Mouse (Mus musculus) 3134 (cell line): ENCODE results near the gene Slc18b1.
A peak's percentile ranks its signal among the peaks of the same experiment; 100 is the strongest.

Experiments
- DNase-seq: peaks from one replicate; pipeline ENCODE4 v3.0.0-alpha.2; 2011; ENCODE audit warnings: low spot score; ENCODE audit not compliant: insufficient read length; ENCODE audit errors: extremely low read depth

Gene Slc18b1

DNA sequence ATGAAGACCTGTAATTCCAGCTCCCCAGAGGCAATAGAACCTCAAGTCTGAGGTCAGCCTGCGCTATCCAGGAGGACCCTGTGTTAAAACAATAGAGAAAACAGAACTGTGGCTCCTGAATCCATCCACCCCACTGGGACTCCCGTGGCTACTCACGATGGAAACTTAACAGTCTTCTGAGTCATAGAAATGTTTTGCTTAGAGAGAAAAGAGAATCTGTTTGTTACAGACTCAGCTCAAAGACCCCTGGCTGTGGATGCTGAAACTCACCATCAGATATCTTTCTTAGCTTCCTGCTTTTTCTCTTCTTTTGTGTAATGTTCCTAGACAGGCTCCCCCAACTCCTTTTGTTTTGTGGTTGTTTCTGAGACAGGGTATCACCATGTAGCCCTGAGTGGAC is 7.9 kb downstream of the Slc18b1 start:
- DNase-seq = no peak

DNA sequence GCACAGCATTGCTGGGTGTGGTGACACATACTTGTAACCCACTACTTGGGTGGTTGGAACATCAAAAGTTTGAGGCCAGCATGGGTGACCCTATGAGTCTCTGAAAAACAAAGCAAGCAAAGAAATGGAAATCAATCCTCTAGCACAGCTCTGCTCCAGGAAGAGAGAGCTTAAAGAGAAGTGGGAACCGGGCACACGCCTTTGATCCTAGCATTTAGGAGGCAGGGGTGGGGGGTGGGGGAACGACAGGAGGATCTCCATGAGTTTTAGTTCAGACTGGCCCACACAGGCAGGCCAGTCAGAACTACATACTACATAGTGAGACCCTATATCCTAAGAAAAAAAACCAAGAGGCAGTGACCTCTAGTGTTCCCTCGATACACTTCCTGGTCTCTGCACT is 9.4 kb downstream of the Slc18b1 start:
- no peak for DNase-seq

DNA sequence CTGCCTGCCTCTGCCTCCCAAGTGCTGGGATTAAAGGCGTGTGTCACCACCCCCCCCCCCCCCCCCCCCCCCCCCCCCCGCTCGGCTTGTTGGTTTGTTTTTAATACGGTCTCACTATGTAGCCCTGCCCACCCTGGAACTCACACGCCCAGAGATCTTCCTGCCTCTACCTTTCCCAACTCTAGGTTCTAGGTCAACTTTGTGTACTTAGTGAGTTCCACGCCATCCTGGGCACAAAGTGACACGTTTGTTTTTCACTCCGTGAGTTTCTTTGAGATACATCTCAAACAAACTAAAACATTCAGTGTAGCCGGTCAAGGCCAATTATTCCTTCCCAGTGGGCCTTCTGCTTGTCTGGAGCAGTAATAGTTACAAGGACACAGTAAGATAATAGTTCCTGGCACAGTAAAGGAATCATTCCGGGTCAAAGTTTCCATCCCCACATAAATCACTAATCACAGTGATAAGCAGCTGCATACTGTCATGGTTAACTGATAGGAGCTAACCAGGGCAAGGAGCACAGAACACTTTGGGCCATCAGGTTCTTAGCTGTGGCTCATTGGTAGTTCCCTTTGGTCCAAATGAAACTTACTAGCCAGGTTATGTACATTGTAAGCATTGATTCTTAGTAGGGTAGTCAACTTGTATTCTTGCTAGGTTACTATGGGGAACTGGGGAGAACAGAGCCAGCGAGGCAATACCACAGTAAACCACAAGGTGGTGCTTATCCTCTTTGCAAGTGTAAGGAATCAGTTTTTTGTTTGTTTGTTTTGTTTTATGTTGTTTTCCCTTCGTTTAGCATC is 15.1 kb downstream of the Slc18b1 start:
- no peak for DNase-seq

DNA sequence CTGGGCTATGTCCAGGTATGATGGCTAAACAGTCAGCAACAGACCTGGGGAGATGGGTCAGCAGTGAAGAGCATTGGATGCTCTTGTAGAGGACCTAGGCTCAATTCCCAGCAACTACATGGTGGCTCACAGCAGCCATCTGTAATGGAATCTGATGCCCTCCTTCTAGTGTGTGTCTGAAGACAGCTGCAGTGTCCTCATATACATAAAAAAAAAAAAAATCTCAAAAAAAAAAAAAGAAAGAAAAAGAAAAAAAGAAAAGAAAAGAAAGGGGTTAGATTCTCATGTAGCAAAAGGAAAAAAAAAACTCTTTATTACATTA is 15.6 kb downstream of the Slc18b1 start:
- no peak for DNase-seq

DNA sequence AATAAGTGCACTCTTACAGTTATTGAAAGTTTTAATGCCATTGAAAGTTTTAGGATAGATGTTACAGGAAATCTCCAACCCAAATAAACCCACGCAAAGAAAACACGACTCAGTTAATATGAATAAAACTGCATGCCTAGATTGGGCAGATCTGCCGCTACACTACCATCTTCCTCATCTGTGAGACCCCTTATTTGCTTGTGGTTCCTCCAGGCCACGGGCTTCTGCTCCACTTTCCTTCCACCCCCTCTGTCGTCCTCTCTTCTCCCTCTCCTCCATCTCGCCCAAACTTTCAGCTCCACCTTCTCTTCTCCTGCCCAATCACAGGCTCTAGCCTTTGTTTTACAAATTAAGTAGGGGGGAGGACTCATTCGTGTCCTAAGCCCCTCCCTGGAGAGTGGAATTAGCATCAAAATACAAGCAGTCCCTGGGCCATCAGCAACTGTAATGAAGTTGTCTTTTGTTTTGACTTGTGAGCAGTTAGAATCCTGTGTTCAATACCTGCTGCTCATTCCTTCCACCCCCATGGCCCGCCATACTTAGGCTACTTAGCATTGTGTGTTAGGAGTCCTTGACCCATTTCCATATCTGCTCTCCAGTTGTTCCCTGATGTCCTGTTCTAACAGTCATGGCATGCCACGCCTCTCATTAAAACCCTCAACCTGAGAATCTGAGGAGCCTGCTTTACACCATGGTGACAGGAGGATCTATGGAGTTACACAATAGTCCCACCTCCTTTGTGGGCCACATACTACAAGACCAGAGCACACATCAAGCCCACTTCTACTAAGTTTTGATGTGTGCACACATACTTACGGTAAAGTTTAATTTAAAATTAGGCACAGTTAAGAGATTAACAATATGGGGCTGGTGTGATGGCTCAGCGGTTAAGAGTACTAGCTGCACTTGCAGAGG is 16.3 kb downstream of the Slc18b1 start:
- no peak for DNase-seq

DNA sequence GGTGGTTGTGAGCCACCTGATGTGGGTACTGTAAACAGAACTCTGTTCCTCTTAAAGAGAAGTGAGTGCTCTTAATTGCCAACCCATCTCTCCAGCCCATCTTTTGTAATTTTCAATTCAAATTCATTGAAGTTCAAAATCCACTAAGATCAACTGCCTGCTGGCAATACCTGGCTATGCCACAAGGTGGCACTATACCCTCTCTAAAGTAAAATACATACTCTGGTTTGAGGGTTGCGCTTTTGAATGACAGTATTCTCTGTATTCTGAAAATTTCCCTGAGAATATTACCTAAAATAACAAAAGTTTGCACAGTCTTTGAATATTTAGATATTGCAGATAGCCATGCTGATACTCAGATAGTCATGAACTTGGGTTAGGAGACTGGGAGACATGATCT is 18.4 kb downstream of the Slc18b1 start:
- peak; percentile 5 for DNase-seq

DNA sequence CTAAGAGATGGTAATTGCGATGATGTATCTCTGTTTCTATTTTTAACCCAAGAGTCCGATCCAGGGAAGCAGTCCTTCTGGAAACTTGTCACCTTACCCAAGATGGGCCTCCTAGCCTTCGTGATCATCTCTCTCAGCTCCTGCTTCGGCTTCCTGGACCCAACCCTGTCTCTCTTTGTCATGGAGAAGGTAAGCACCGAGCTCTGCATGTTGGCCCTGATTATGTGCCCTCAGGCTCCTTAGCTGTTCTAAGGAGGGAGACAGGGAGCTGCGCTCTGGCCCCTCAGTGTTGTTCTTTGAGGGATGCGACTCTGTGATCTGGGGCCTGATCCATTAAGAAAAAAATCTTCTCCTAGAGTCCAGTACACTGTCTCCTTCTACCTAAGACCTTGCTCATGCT is 19.5 kb downstream of the Slc18b1 start:
- DNase-seq = no peak

DNA sequence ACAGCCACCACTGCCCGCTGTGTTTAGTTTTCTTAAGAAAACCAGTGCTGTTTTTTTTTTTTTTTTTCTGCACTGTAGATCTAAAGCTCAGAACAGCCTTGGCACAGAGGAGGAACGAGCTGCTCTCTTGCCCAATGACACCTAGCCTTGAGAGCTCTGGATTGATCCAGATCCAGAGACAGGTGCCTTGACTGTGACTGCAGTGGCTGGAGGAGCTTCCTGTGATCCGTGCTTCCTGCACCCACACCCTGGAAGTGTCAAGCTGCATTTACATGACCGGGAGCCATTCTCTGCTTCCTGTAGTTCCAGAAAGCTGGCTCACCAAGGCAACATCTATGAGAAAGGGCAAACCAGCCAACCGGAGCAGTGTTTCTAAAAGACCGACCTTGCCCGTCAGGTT is 29.7 kb downstream of the Slc18b1 start:
- no peak for DNase-seq

DNA sequence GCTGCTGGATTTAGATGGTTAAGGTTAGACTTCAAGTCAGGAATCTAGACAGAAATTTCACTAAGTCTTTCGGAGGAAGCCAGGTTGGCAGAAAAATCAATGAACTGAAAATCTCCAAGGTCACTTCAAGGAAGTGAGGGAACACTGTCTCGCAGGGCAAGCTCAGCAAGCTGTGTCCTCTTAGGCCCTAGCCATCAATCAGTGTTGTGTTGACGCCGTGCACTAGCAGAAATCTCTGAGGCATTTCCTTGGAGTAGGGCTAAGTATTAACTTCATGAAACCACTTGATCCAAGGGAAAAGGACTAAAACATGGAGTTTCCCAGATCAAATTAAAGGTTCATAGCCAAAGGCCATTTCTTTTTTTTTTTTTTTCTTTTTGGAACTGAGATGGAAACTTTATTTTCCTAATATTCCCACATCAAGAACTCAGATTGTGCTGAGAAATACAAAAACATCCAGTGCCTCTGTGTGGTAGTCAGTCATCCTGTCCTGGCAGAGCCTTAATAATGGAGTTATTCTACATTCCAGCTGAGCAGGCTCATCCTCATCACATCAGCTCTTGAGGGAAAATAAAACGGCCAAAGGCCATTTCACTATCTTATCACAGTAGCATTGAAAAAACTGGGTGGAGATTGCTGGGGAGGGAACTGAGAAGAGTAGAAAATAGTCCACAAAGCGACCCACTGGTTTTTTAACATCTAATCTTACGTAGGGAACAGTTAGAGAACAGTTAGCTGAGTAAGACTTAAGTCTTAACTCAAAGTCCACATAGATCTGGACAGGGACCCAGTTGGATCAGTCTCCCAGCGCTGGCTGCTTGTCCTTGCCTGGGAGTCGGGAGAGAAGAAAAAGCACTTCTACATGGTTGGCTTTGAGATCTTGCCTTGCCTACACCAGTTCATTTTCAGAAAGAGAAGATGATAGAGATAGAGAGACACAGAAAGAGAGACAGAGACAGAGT is 39.5 kb downstream of the Slc18b1 start:
- no peak for DNase-seq

DNA sequence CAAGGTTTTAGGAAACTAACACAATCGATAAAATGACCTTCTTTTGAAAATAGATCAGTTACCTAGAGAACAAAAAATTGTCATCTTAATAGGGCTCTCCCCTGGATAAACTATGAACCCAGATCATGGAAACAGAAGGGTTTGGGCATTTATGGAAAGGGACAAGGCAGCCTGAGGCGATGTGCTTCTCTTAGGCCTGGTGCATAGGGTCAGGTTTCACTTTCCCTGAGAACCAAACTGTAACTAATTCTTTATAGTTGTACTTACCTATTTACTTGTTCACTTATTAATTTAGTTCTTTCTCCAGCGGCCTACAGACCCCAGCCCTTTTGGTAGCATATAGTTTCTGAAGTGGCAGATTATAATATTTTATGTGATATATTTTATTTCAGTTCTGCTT is 40.3 kb downstream of the Slc18b1 start:
- no peak for DNase-seq

DNA sequence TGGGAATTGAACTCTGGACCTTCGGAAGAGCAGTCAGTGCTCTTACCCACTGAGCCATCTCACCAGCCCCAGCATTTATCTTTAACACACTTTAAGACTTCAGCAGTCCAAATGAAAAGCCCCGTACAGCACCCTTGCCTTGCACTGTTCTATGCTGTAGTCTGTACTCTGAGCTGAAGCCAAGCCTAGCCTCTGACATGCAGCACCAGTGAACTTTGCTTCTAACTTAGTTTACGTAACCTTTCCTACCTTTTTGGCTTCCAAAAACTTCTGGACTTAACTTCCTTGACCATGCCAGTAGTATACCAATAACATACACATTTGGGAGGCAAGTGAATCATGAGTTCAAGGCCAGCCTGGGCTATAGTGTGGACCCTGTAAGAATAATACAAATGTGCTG is 42.1 kb downstream of the Slc18b1 start:
- DNase-seq = no peak

DNA sequence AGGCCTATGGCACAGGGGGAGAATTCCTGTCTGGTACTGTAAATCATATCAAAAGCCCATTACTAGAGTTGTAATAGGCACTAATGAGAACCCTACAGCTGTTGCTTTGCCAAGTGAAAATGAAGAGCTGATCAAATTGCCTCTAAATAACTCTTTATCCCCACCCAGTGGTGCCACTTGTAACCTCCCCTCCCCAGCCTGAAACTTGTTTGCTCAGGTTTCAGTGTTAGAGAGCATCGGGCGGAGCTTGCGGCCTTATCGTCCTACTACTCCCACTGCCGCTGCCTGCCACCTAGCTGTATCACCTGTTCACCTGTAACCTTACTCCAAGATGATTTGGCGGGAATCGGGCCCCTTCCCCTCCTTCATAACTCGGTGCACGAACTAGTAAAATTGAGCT is 42.6 kb downstream of the Slc18b1 start:
- DNase-seq = no peak

DNA sequence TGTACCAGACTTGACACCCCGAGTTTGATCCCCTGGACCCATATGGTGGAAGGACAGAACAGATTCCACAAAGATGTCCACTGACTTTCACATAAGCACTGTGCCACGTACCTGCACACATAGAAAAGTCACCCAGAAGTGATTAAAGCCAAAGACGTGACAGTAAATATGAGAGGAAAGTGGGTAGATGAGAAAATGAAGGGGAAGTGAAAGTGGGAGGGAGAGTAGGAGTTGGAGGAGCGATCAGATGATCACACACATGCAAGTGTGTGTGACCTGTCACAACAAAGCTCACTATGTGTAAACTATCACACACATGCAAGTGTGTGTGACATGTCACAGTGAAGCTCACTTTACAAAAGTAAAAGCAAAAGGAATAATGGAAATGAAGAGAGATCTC is 43.7 kb downstream of the Slc18b1 start:
- DNase-seq = no peak

DNA sequence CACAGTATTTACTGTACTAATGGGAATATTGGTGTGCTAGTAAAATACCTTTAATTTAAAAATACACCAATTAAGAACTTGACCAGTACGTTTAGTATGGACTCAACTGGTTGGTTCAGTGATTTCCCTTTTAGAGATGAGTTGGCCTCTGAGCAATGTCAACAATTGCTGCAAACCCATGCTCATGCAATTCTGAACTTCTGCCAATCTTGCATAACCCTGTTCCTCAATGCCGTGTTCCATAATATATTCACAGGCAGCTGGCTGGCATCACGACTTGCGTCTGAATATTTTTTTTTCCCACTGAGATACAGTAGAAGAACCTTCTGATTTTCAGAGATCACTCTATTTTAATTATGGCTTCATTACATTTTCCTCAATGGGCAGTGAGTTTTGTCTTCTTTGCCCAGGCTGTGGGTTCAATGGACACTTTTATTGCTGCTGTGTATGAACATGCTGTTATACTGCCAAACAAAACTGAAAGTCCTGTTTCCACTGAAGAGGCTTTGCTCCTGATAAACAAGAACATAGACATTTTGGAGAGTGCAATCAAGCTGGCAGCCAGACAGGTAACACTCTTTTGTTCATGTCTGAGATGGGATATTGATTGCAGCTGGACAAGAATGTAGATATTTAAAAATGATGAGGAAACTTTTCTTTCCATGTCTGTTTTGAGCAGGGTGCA is 54.6 kb downstream of the Slc18b1 start, which contains the start of gene Vnn3:
Vnn3 (plus strand) TSS at position 235 of the 685 bp plus-strand sequence.
- no peak for DNase-seq

DNA sequence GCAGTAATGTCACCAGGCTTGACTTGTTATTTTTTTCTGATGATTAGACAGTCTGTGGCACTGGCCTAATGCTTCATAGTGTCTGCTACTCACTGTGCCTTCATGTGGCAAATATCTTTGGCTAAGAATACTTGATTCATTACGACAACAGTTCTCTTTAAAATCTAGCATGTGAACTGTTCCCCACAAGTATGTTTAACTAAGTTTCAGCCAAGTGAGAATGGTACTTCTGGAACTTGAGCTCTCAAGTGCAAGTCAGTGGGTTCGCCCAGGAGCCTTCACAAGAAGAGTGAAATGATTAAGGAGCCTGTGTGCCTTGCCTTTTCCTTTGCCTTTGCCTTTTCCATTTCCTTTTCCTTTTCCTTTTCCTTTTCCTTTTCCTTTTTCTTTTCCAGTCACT is 55.3 kb downstream of the Slc18b1 start:
- DNase-seq = no peak

DNA sequence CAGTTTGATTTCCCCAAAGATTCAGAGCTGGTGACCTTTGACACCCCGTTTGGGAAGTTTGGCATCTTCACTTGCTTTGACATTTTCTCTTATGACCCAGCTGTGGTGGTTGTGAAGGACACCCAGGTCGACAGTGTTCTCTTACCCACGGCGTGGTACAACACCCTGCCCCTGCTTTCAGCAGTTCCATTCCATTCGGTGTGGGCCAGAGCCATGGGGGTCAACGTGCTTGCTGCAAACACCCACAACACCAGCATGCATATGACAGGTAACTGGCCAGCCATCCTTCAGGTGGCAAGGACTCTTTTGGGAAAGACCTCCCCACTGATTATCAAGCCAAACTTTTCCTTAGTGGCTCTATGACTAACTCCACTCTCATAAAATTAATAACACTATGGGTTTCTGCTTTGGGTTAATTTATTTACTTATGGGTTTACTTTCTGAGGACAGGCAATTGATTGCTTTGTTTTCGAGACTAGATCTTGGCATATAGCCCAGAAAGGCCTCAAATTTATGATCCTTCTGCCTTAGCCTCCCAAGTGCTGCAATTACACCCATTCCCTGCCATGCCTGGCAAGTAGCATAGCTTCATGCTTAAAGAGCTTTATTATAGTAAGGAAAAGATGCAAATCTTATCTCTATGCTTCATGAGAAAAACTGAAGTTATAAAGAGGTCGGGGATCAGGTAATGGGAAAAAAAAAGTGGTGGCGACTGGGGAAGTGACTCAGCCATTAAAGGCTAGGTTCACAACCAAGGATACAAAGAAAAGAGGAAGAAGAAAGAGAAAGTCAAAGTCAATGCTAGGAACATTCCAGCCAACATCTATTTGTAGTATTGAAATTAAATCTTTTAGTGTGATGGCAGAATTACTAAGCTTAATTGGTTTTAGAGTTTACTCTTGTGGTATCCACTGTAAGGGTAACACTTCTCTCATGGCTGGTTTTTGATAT is 67.9 kb downstream of the Slc18b1 start:
- DNase-seq = no peak
